Mouse (Mus musculus): Measurements from ENCODE around the gene Spin2-ps6. TPM values are rescaled to one million over a fixed set of nuclear protein-coding genes. Genes with fewer than 3 reads are reported as not detected.

Spin2-ps6 gene
- polyA plus RNA-seq (2012; rRNA removed) = not detected in 2 replicates

GRCm38 (mm10) chrX:33234569-33234968 is at the start of gene Spin2-ps6:
Gene Spin2-ps6, plus strand, starts transcription at chrX:33234869.

Other genes with a start within 250 kb of the Spin2-ps6 start
- gene Btbd35f12, start 78.5 kb downstream of the Spin2-ps6 start, polyA plus RNA-seq (2012; rRNA removed) = not detected in 2 replicates

All from colon, adult 2 months (tissue).